Mouse (Mus musculus) limb, embryonic 13.5 days (tissue): Measurements from ENCODE around the gene Unc79. TPM values are rescaled to one million over a fixed set of nuclear protein-coding genes. Genes with fewer than 3 reads are reported as not detected.

Experiments
- ATAC-seq: fragments of 200-750 bp; cut with Nextera tagmentation; 2 replicates; pipeline ENCODE4 v1.8.0; 2017; ENCODE audit warnings: low read depth, moderate number of reproducible peaks, moderate TSS enrichment; ENCODE audit not compliant: low FRiP score
- H3K27ac ChIP-seq: fragments of 300-500 bp; sonication (generic); 2 replicates; pipeline ENCODE4 v1.5.1; 2015; ENCODE audit warnings: inconsistent platforms, mild to moderate bottlenecking, moderate library complexity
- H3K27me3 ChIP-seq: fragments of 300-500 bp; sonication (generic); 2 replicates; pipeline ENCODE4 v1.6.1; 2015; ENCODE audit warnings: mild to moderate bottlenecking, inconsistent platforms
- H3K36me3 ChIP-seq: fragments of 300-500 bp; sonication (generic); 2 replicates; pipeline ENCODE4 v1.6.1; 2015; ENCODE audit warnings: inconsistent platforms, mild to moderate bottlenecking, moderate library complexity
- H3K4me1 ChIP-seq: fragments of 300-500 bp; sonication (generic); 2 replicates; pipeline ENCODE4 v1.6.1; 2015; ENCODE audit warnings: inconsistent platforms
- H3K4me2 ChIP-seq: fragments of 300-500 bp; sonication (generic); replicated peaks from 2 replicates; pipeline ENCODE4 v1.6.1; 2015; ENCODE audit warnings: inconsistent platforms, mild to moderate bottlenecking, moderate library complexity
- H3K4me3 ChIP-seq: fragments of 300-500 bp; sonication (generic); 2 replicates; pipeline ENCODE4 v1.5.1; 2015; ENCODE audit warnings: moderate library complexity, mild to moderate bottlenecking, inconsistent platforms
- H3K9ac ChIP-seq: fragments of 300-500 bp; sonication (generic); 2 replicates; pipeline ENCODE4 v1.6.1; 2015; ENCODE audit warnings: mild to moderate bottlenecking, inconsistent platforms
- H3K9me3 ChIP-seq: fragments of 300-500 bp; sonication (generic); 2 replicates; pipeline ENCODE4 v1.6.1; 2016; ENCODE audit warnings: inconsistent platforms
- WGBS: fragments of 180-500 bp; shearing (Covaris S2); methylation state at CpG from one replicate; pipeline ENCODE4 v1.1.7; 2015; 5-methylcytosine and 5-hydroxymethylcytosine counted together
- microRNA-seq: library from miRNA; unstranded; fragments of <30 nt; microRNA quantifications from one replicate; pipeline ENCODE4, GENCODE M21; 2016
- polyA plus RNA-seq: library from polyadenylated mRNA; unstranded; fragments of >200 nt; fragmentation: Nextera tagmentation; extraction: Ambion mirVana; gene quantifications from 2 replicates; pipeline ENCODE4 v1.2.1, GENCODE M21; 2015

Unc79 gene
- polyA plus RNA-seq, 1 experiment from 2014 or later: 0.05 TPM

- H3K27me3 ChIP-seq: no peaks in the 10 kb centered on the region
- 46% methylated on average over 6 of the region's 6 CpGs for WGBS
- no peak overlapping the region for H3K9ac ChIP-seq
- H3K36me3 ChIP-seq: no peaks in the 10 kb centered on the region
- no peak for ATAC-seq
- H3K4me3 ChIP-seq: no peak overlapping the region
- no peaks in the 10 kb centered on the region for H3K9me3 ChIP-seq
- H3K27ac ChIP-seq: no peak overlapping the region
- no peak overlapping the region for H3K4me2 ChIP-seq
- peaks cover 46% of the 10 kb centered on the region for H3K4me1 ChIP-seq
Observed at GRCm38 (mm10) chr12:103215877-103216610, 267.4 kb downstream of the Unc79 start.

DNA sequence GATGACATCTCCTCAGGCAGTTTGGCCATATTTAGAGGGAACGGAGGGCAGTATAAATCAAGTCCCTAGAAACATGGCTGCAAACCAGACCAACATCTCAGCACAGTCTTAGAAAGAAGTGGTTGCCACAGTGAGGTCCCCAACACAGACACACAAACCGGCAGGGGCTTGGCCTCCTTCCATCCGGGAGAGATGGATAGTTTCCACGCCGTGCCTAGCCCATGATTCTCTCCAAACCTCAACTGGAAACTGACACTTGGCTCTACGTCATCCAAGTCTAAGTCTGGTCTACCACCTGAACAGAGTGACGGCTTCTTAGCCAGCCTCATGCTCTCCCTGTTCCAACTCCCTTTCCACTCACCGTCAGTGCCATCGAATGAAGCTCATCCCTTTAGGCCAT lies 275.0 kb downstream of the Unc79 start:
- no peaks in the 10 kb centered on the region for H3K36me3 ChIP-seq
- no peak for ATAC-seq
- H3K4me2 ChIP-seq: no peak overlapping the region
- no peaks in the 10 kb centered on the region for H3K9me3 ChIP-seq
- 89% methylated on average over 9 of the region's 9 CpGs for WGBS
- H3K4me1 ChIP-seq: peaks cover 25% of the 10 kb centered on the region
- H3K9ac ChIP-seq: no peak overlapping the region
- no peak overlapping the region for H3K27ac ChIP-seq
- no peaks in the 10 kb centered on the region for H3K27me3 ChIP-seq
- H3K4me3 ChIP-seq: no peak overlapping the region

DNA sequence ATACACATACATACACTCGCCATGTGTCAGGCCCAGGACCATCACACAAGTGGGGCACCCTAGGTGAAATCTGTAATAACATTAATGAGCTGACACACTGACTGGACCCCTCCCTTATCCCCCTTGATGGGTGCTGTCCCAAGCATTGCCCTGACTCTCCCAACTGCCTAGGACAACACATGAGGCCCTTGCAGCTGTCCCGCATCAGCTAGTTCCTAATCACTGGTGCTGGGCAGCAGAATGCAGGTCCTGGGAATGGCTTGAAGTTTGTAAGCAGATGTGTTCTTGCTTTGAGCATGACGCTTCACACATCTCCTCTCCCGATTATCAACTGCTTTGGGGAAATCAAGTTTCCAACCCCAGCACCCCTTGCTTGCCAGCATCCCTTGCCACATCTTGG lies 277.5 kb downstream of the Unc79 start:
- WGBS: 76% methylated on average over 4 of the region's 4 CpGs
- Histone ChIP-seq H3K4me2 (no peak overlapping the region), H3K36me3 (no peaks in the 10 kb centered on the region), H3K9ac (no peak overlapping the region), H3K9me3 (no peaks in the 10 kb centered on the region), H3K27me3 (no peaks in the 10 kb centered on the region), H3K4me3 (no peak overlapping the region), H3K27ac (no peak overlapping the region), H3K4me1 (peaks cover 17% of the 10 kb centered on the region)
- no peak for ATAC-seq

DNA sequence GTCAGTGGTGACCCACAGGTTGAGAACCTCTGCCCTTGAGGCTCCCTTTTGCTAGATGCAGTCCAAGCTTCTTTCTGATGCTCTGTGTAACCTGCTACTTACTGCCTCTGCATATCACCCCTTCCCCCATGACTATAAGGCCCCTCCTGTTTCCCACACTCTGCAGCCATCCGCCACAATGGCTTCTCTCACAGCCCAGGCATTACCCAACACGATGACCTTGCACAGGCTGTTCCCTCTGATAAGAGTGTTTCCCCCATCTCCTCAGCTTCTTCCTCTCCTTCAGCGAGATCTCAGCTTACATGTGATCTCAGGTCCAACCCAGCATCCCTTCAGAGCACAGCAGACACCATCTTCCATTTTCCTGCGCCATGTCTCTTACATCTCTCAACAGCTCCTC lies 280.4 kb downstream of the Unc79 start:
- H3K4me1 ChIP-seq: no peaks in the 10 kb centered on the region
- no peak overlapping the region for H3K9ac ChIP-seq
- H3K27ac ChIP-seq: no peak overlapping the region
- no peak overlapping the region for H3K4me3 ChIP-seq
- WGBS: 78% methylated on average over 4 of the region's 4 CpGs
- H3K27me3 ChIP-seq: no peaks in the 10 kb centered on the region
- H3K36me3 ChIP-seq: no peaks in the 10 kb centered on the region
- ATAC-seq: no peak
- H3K4me2 ChIP-seq: no peak overlapping the region
- no peaks in the 10 kb centered on the region for H3K9me3 ChIP-seq

Small RNA genes within 50 kb of the gene (microRNA-seq; reads per million reads assigned to microRNA genes)
- not detected for gene Gm44324

Other genes with a start within 250 kb of the Unc79 start
- gene Itpk1, start 243.9 kb upstream of the Unc79 start, polyA plus RNA-seq: 9.3 TPM in 2 replicates
- 28.1 and 30.2 TPM in 2 replicates for gene Moap1, start 205.2 kb upstream of the Unc79 start, polyA plus RNA-seq
- gene Tmem251, start 205.1 kb upstream of the Unc79 start, polyA plus RNA-seq: 10.2 and 10.4 TPM in 2 replicates
- gene Gm28051, start 191.1 kb upstream of the Unc79 start, polyA plus RNA-seq: not detected in 2 replicates
- 34.9 TPM in 2 replicates for gene Gon7, start 191.1 kb upstream of the Unc79 start, polyA plus RNA-seq
- gene Ubr7, start 190.9 kb upstream of the Unc79 start, polyA plus RNA-seq: 44.8 and 47.0 TPM in 2 replicates
- 27.2 and 30.6 TPM in 2 replicates for gene Gm20604, start 190.2 kb upstream of the Unc79 start, polyA plus RNA-seq
- gene Btbd7, start 70.4 kb upstream of the Unc79 start, polyA plus RNA-seq: 20.9 and 21.9 TPM in 2 replicates
- gene Cox8c, start 49.5 kb upstream of the Unc79 start, polyA plus RNA-seq: not detected in 2 replicates